Mouse (Mus musculus) MN1 (cell line): ENCODE measurements around the gene Baiap2l1.

Experiments used
- DNase-seq: peaks from one replicate; pipeline ENCODE4 v3.0.0-alpha.2; 2016; ENCODE audit warnings: low spot score

Baiap2l1 gene

GRCm38 (mm10) chr5:144223899-144224816 lies 133.8 kb downstream of the Baiap2l1 start:
- no peak for DNase-seq

- peak; percentile 97 for DNase-seq
Observed at GRCm38 (mm10) chr5:144223503-144223862, 134.4 kb downstream of the Baiap2l1 start, which contains the start of gene Tecpr1. Gene Tecpr1, minus strand, starts transcription at chr5:144223615.

GRCm38 (mm10) chr5:144222811-144223502 lies 135.0 kb downstream of the Baiap2l1 start:
- DNase-seq: peak; percentile 39

DNA sequence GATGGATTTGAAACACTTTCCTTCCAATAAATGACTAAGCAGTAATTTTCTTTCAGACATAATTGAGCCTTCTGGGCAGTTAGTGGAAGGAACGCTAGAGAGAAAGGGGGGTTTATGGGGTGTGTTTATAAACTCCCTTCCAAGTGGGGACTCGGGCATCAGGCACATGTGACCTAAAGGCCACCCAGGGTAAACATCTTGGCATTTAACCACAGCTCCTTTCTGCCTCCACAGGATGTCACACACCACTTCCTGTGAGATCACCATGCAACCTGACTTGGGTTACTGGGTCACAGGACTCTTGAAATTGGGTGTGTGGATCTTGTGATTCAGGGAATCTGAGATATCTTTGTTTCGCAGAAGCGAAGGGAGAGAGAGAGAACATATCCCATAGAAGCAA lies 136.6 kb downstream of the Baiap2l1 start:
- no peak for DNase-seq

- no peak for DNase-seq
Observed at GRCm38 (mm10) chr5:144219936-144220335, 138.0 kb downstream of the Baiap2l1 start.

GRCm38 (mm10) chr5:144219306-144219705 lies 138.6 kb downstream of the Baiap2l1 start:
- no peak for DNase-seq

GRCm38 (mm10) chr5:144218061-144218460 lies 139.9 kb downstream of the Baiap2l1 start:
- no peak for DNase-seq

DNA sequence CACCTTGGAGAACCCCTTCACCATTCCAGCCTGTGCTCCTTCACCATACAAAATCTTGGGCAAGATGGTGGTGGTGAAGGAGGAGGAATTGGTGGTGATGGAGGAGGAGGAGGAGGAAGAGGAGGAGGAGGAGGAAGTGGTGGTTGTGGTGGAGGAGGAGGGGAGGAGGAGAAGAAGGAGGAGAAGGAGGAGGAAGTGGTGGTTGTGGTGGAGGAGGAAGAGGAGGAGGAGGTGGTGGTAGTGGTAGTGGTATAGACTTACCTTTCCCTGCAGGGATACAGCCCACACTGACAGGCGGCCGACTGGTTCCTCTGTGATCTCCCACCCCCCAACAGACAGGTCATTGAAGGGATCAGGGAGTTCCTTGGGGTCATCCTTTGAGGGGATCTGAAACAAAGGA lies 141.9 kb downstream of the Baiap2l1 start:
- DNase-seq: no peak
